Mouse (Mus musculus) cerebellum, adult 2 months (tissue): ENCODE results near the gene Wnt3a. TPM values are rescaled to one million over a fixed set of nuclear protein-coding genes. Genes with fewer than 3 reads are reported as not detected.

ENCODE experiments used
- DNase-seq, 2 experiments: peaks; one replicate each; pipeline ENCODE4 v3.0.0; 2021
- H3K27ac ChIP-seq: fragments of 200-500 bp; 2 replicates; pipeline ENCODE4 v1.5.1; 2012; ENCODE audit warnings: low read length, control low read depth, inconsistent platforms; ENCODE audit not compliant: insufficient read depth
- H3K27me3 ChIP-seq: fragments of 200-500 bp; 2 replicates; pipeline ENCODE4 v1.6.1; 2012; ENCODE audit warnings: inconsistent platforms, mild to moderate bottlenecking, low read length, moderate library complexity; ENCODE audit not compliant: control insufficient read depth, insufficient read depth
- H3K4me1 ChIP-seq: fragments of 200-500 bp; 2 replicates; pipeline ENCODE4 v1.6.1; 2011; ENCODE audit warnings: low read length; ENCODE audit not compliant: control insufficient read depth, insufficient read depth
- H3K4me3 ChIP-seq: fragments of 200-500 bp; replicated peaks from 2 replicates; pipeline ENCODE3; 2011; ENCODE audit warnings: mild to moderate bottlenecking, low read depth, low read length, control low read depth; ENCODE audit not compliant: insufficient read depth
- CTCF ChIP-seq: fragments of 200-500 bp; IDR thresholded peaks from 2 replicates; pipeline ENCODE4 v1.5.1; 2011; ENCODE audit warnings: low read depth, mild to moderate bottlenecking, control low read depth, low read length, moderate library complexity, borderline replicate concordance; ENCODE audit not compliant: insufficient read depth
- POLR2A ChIP-seq: fragments of 200-500 bp; IDR thresholded peaks from 2 replicates; pipeline ENCODE4 v1.6.1; 2011; ENCODE audit warnings: low read length, control low read depth, borderline replicate concordance; ENCODE audit not compliant: insufficient read depth
- WGBS: fragments of 180-500 bp; shearing (Covaris S2); methylation state at CpG from one replicate; pipeline ENCODE4 v1.1.7; 2018; 5-methylcytosine and 5-hydroxymethylcytosine counted together
- polyA plus RNA-seq: library from polyadenylated mRNA; depleted of rRNA; stranded (reverse); fragments of >200 nt; gene quantifications from 2 replicates; pipeline ENCODE4 v1.2.3, GENCODE M21; 2012

Gene Wnt3a
- polyA plus RNA-seq, 1 experiment = not detected

DNA sequence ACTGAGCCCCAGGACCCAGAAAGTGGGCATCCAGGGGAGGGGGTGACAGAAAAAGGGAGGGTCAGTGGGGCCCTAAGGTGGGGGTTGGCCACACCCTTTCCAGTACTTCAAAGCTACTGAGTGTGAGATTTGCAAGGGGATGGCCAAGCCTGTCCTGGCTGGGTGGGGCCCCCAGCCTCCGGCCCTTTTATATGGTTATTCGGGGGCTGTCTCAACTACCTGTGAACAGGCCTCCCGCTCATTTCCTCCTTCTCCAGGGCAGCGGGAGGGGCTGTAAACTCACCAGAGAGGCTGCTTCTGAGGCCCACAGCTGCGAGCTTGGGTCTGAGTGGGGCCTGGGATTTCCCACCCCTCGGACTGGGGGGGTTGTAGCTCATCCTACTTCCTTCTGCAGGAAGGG lies 46.7 kb downstream of the Wnt3a start:
- TF ChIP-seq CTCF (no peak), POLR2A (no peak)

DNA sequence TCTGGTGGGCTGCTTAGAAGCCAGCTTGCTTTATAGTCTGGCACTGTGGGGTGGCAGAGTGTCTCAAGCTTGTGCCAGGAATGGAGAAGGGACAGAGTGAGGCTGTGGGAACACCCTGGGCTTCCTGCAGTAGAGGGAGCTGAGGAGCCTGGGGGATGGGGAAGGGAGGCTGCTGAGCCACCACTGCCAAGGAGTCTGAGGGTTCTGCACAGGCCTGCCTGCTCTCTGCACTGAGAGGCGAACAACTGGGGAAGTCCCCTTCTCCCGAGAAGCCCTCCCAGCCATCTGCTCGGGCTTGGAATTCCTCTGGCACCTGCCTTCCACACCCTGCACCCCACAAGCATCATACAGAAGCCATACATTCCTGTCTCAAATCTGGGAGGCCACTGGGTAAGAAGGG lies 48.7 kb downstream of the Wnt3a start:
- Histone ChIP-seq H3K4me1 (no peaks in the 10 kb centered on the region), H3K27me3 (no peaks in the 10 kb centered on the region), H3K27ac (no peak overlapping the region), H3K4me3 (no peak overlapping the region)
- WGBS = 27% methylated on average over 3 of the region's 3 CpGs
- DNase-seq = no peak
- TF ChIP-seq POLR2A (no peak), CTCF (no peak)

More for the DNA sequence above, 46.7 kb downstream of the Wnt3a start:
- Histone ChIP-seq H3K27ac (no peak overlapping the region), H3K4me3 (no peak overlapping the region), H3K27me3 (no peaks in the 10 kb centered on the region), H3K4me1 (no peaks in the 10 kb centered on the region)
- 72% methylated on average over 6 of the region's 6 CpGs for WGBS
- DNase-seq = no peak

DNA sequence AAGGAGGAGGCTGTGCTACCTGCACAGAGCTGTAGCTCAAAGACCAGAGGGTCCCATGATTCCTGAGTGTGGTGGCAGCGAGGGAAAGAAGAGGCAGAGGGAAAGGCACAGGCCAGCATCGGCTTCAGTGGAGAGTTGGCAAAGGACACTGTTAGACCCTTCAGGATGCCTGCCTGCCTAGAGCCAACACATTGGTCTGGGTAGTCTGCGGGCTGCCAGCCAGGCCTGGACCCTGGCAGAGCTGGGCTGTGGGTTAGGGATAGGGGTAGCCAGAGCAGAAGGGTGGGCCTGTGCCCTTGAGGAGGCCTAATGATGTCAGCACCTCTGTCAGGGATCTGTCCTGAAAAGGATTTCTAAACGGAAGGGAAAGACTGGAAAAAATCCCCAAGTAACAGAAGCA lies 50.8 kb downstream of the Wnt3a start:
- WGBS = 50% methylated on average over 4 of the region's 4 CpGs
- DNase-seq = no peak
- Histone ChIP-seq H3K4me3 (no peak overlapping the region), H3K27ac (no peak overlapping the region), H3K4me1 (no peaks in the 10 kb centered on the region), H3K27me3 (no peaks in the 10 kb centered on the region)
- TF ChIP-seq CTCF = no peak
- TF ChIP-seq POLR2A = no peak

DNA sequence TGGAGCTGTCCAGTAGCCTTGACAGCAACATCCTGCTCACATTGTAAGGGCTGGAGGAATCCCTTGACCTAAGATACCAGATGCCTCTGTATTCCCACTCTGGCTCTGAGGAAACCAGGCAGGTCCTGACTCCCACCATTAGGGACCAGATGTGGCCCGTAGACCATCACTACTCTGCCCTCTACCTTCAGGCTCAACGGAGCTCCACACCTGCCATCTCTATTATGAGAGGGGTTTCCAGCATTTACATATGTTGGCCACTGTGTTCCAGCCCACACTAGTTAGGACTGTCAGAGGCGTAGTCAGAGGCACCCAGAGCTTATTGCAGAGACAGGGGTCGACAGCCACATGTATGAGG lies 51.1 kb downstream of the Wnt3a start:
- H3K4me3 ChIP-seq = no peak overlapping the region
- no peak for DNase-seq
- no peaks in the 10 kb centered on the region for H3K4me1 ChIP-seq
- no peaks in the 10 kb centered on the region for H3K27me3 ChIP-seq
- 56% methylated on average over 4 of the region's 4 CpGs for WGBS
- TF ChIP-seq POLR2A (no peak), CTCF (no peak)
- no peak overlapping the region for H3K27ac ChIP-seq

DNA sequence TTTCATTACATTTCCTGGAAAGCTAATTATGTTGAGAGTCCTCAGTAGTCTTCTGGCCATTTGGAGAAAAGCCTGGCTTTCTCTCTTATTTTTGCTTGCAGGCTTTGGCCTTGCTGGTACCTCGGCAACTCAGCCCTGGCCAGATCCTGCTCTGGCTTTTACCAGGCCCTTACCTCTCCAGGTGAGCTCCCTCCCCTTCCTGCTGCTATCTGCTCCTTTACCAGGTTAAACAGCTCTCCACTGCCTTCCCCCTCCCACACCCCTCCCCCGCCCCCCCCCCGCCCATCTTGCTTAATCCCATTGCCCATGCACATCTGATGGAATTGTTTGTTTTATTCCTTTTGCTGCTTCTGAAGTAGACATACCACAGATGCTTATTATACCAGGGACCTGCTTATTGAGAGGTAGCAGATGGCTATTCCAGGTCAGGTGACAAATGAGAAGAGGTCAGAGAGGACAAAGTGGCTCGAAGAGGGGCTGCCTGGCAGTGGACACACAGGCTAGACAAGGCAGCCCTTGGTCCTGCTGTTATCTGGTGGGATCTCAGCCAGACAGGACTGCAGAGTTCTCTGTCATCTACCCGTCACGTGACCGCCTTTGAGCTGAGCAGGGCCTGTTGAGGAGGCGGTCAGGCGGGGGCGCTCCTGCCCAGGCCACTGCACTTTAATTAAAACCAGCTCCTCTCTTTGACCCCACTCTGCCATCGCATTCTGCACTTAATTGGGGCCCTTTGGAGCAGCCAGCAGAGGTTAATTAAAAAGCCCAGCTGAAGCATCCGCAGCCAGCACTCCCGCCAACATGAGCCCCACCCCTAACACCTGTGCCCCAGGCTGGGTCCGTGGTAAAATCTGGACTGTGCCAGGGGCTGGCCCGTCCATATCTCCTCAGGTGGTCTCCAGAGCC lies 51.8 kb downstream of the Wnt3a start:
- TF ChIP-seq CTCF = peak; percentile 69; the same call in 1 of the 2 replicates
- TF ChIP-seq POLR2A = no peak
- H3K27me3 ChIP-seq = no peaks in the 10 kb centered on the region
- no peak overlapping the region for H3K4me3 ChIP-seq
- H3K4me1 ChIP-seq = no peaks in the 10 kb centered on the region
- H3K27ac ChIP-seq = no peak overlapping the region
- 5% methylated on average over 14 of the region's 15 CpGs for WGBS
- DNase-seq = peak; percentile 78 to 83

DNA sequence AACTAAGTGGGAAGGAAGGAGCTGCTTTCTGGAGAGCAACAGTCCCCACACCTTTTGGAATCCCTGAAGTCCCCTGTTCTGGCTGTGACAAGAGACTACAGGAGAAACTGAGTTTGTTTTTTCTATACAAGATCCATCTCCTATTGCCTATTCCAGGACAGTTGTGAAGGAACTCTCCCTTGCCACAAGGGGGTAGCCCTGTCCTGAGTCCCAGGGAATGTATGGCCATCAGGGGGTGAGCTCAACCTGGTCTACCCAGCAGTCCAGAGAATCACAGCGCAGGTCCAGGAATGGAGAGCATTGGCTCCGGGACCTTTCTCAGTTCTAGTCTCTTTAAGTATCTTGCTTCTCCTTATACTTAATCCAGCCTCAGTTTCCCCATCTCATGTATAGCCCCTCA lies 57.8 kb downstream of the Wnt3a start:
- Histone ChIP-seq H3K4me1 (peaks cover 6% of the 10 kb centered on the region; the same call in 1 of the 2 replicates), H3K27me3 (no peaks in the 10 kb centered on the region), H3K27ac (no peak overlapping the region), H3K4me3 (no peak overlapping the region)
- no peak for DNase-seq
- 74% methylated on average over 2 of the region's 2 CpGs for WGBS
- TF ChIP-seq CTCF (no peak), POLR2A (no peak)

DNA sequence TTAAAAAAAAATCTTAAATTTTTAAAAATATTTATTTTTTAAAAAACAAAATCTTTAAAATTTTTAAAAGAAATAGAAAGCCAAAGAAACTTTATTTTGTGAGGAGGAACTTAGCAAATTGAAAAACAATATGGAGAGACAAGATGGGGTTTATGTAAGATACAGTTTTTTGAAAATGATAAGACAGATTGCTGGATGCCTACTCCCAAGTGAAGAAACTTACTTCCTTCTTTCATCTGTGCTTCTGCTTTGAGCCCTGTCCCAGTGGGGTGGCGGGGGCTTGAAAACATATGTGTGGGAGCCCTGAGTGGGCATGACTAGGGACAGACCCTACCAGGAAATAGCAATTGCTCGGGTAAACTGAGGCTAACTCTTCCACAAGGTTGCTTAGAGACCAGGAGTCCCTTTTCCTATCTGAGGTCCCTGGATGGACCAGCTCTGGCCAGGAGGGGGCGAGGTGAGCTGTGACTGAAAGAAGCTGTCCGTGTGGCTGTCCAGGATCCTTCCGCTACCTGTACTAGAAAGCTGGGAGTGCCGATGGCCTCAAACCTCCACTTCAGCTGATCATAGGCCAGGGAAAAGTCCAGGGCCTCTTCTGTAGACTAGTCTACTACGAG lies 60.3 kb downstream of the Wnt3a start:
- no peak overlapping the region for H3K27ac ChIP-seq
- TF ChIP-seq POLR2A (no peak), CTCF (peak; percentile 75)
- no peak overlapping the region for H3K4me3 ChIP-seq
- DNase-seq = peak; percentile 64 to 73
- WGBS = 17% methylated on average over 7 of the region's 7 CpGs
- peaks cover 11% of the 10 kb centered on the region; the same call in 1 of the 2 replicates for H3K4me1 ChIP-seq
- no peaks in the 10 kb centered on the region for H3K27me3 ChIP-seq
